Mouse (Mus musculus): ENCODE measurements around the gene Il34. TPM values are rescaled to one million over a fixed set of nuclear protein-coding genes. Genes with fewer than 3 reads are reported as not detected.

Il34 gene
- polyA plus RNA-seq, 1 experiment from 2014 or later, result 4.5 TPM

DNA sequence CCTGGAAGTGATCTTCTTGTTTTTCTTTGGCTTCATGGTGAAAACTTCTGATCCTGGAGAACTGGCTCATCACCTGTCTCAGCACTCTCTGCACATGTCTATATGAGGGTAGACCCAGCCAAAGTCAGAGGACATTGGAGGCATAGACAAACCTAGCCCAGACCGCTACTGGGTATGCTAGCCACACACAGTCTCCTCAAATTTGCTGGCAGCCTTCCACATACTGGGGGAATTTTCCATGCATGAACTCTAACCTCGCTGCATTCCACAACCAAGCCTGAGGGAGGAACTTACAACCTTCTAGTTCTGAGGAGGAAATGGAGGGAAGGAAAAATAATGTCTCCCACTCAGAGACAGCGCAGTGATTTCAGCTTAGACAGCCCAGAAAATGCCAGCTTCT is 31.7 kb downstream of the Il34 start:
- ATAC-seq (ENCODE audit: borderline replicate concordance, extremely low read depth, low FRiP score, low TSS enrichment), result peak; percentile 64; the same call in 1 of the 2 replicates
- Histone ChIP-seq H3K27me3 (no peaks in the 10 kb centered on the region), H3K4me1 (peaks cover 10% of the 10 kb centered on the region), H3K4me2 (no peak overlapping the region), H3K36me3 (no peaks in the 10 kb centered on the region), H3K4me3 (no peak overlapping the region), H3K9me3 (no peaks in the 10 kb centered on the region), H3K27ac (no peak overlapping the region), H3K9ac (no peak overlapping the region)
- WGBS, result 55% methylated on average over 3 of the region's 3 CpGs

DNA sequence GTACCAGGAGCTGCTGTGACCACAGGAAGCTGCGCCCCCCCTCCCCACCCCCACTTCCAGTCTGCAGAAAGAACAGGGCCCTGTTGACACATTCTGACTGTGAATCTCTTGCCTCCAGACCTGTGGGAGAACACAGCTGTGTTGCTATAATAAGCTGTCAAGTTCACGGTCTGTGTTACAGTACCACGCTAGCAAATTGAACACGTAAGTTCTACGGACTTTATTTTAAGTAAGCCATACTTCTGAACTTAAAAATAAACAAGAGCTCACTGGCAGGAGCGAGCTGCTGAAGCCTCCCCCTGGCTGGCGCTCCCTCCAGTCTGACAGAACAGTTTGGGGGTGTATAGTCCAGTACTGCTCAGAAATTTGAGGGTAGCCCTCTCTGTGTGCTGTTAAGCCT is 33.3 kb downstream of the Il34 start:
- 43% methylated on average over 7 of the region's 7 CpGs for WGBS
- Histone ChIP-seq H3K4me1 (peaks cover 10% of the 10 kb centered on the region), H3K4me2 (no peak overlapping the region), H3K27me3 (no peaks in the 10 kb centered on the region), H3K9ac (no peak overlapping the region), H3K4me3 (no peak overlapping the region), H3K27ac (no peak overlapping the region), H3K36me3 (no peaks in the 10 kb centered on the region), H3K9me3 (no peaks in the 10 kb centered on the region)
- ATAC-seq (ENCODE audit: borderline replicate concordance, extremely low read depth, low FRiP score, low TSS enrichment), result no peak

DNA sequence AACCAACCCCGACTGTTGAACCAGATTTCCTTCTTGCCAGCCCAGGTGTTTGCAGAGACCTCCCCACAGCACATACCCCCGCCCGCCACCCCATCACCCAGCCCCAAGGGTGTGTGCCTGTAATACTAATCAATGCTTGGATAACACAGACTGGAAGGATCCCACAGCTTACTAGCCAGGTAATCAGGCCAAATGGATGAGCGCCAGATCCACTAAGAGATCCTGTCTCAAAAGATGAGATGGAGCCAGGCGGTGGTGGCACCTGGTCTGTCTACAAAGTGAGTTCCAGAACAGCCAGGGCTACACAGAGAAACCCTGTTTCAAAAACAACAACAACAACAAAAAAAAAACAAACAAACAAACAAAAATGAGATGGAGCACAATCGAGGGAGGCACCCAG is 38.5 kb downstream of the Il34 start:
- Histone ChIP-seq H3K4me3 (no peak overlapping the region), H3K27ac (no peak overlapping the region), H3K9me3 (no peaks in the 10 kb centered on the region), H3K4me2 (no peak overlapping the region), H3K36me3 (no peaks in the 10 kb centered on the region), H3K9ac (no peak overlapping the region), H3K4me1 (no peaks in the 10 kb centered on the region), H3K27me3 (no peaks in the 10 kb centered on the region)
- 78% methylated on average over 6 of the region's 6 CpGs for WGBS
- no peak for ATAC-seq (ENCODE audit: borderline replicate concordance, extremely low read depth, low FRiP score, low TSS enrichment)

- WGBS, result 83% methylated on average over 3 of the region's 3 CpGs
- no peak overlapping the region for H3K27ac ChIP-seq
- no peaks in the 10 kb centered on the region for H3K27me3 ChIP-seq
- H3K4me3 ChIP-seq, result no peak overlapping the region
- H3K36me3 ChIP-seq, result no peaks in the 10 kb centered on the region
- no peaks in the 10 kb centered on the region for H3K9me3 ChIP-seq
- peaks cover 17% of the 10 kb centered on the region for H3K4me1 ChIP-seq
- H3K4me2 ChIP-seq, result no peak overlapping the region
- no peak overlapping the region for H3K9ac ChIP-seq
- ATAC-seq (ENCODE audit: borderline replicate concordance, extremely low read depth, low FRiP score, low TSS enrichment), result no peak
These were observed 41.1 kb downstream of the Il34 start for GRCm38 (mm10) chr8:110764671-110765070.

DNA sequence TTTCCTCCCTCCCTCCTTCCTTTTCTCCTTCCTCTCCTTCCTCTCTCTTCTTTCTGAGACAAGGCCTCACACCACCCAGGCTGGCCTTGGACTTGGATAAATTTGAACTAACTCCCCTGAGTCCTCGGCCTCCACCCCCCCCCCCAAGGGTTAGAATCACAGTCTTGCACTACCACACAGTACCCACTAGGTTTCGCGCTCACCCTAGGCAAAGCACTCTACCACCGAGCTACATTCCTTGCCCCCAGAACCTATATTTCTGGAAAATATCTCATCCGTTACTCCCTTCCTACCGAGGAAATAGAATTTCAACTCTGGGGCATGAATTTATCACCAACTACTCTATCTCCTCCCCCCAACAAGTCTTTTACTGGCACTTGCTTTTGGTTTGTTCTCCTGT is 43.7 kb downstream of the Il34 start:
- Histone ChIP-seq H3K9ac (no peak overlapping the region), H3K4me1 (peaks cover 17% of the 10 kb centered on the region), H3K4me3 (no peak overlapping the region), H3K36me3 (no peaks in the 10 kb centered on the region), H3K4me2 (no peak overlapping the region), H3K27me3 (no peaks in the 10 kb centered on the region), H3K27ac (no peak overlapping the region), H3K9me3 (no peaks in the 10 kb centered on the region)
- 0 out of 2 replicates have a peak, but pooled peaks have one; percentile 36 for ATAC-seq (ENCODE audit: borderline replicate concordance, extremely low read depth, low FRiP score, low TSS enrichment)
- 55% methylated on average over 6 of the region's 6 CpGs for WGBS

- 32% methylated on average over 5 of the region's 5 CpGs for WGBS
- no peaks in the 10 kb centered on the region for H3K9me3 ChIP-seq
- H3K4me1 ChIP-seq, result peaks cover 17% of the 10 kb centered on the region
- no peak overlapping the region for H3K9ac ChIP-seq
- H3K27me3 ChIP-seq, result no peaks in the 10 kb centered on the region
- no peaks in the 10 kb centered on the region for H3K36me3 ChIP-seq
- peak overlapping the region; percentile 60; the same call in 1 of the 2 replicates for H3K27ac ChIP-seq
- H3K4me2 ChIP-seq, result no peak overlapping the region
- no peak overlapping the region for H3K4me3 ChIP-seq
- peak; percentile 74; the same call in 1 of the 2 replicates for ATAC-seq (ENCODE audit: borderline replicate concordance, extremely low read depth, low FRiP score, low TSS enrichment)
These were observed 44.5 kb downstream of the Il34 start for GRCm38 (mm10) chr8:110761185-110761584.

GRCm38 (mm10) chr8:110760280-110760940 is 45.3 kb downstream of the Il34 start:
- Histone ChIP-seq H3K27ac (peak overlapping the region; percentile 60), H3K27me3 (no peaks in the 10 kb centered on the region), H3K9ac (no peak overlapping the region), H3K4me1 (peaks cover 20% of the 10 kb centered on the region), H3K9me3 (no peaks in the 10 kb centered on the region), H3K4me3 (no peak overlapping the region), H3K4me2 (no peak overlapping the region), H3K36me3 (no peaks in the 10 kb centered on the region)
- ATAC-seq (ENCODE audit: borderline replicate concordance, extremely low read depth, low FRiP score, low TSS enrichment), result 0 out of 2 replicates have a peak, but pooled peaks have one; percentile 7
- 55% methylated on average over 7 of the region's 7 CpGs for WGBS

- H3K27me3 ChIP-seq, result no peaks in the 10 kb centered on the region
- no peak overlapping the region for H3K4me3 ChIP-seq
- no peaks in the 10 kb centered on the region for H3K36me3 ChIP-seq
- no peak overlapping the region for H3K27ac ChIP-seq
- peaks cover 23% of the 10 kb centered on the region for H3K4me1 ChIP-seq
- no peak for ATAC-seq (ENCODE audit: borderline replicate concordance, extremely low read depth, low FRiP score, low TSS enrichment)
- no peaks in the 10 kb centered on the region for H3K9me3 ChIP-seq
- no peak overlapping the region for H3K9ac ChIP-seq
- H3K4me2 ChIP-seq, result no peak overlapping the region
- WGBS, result 74% methylated on average over 5 of the region's 5 CpGs
These were observed 49.5 kb downstream of the Il34 start for GRCm38 (mm10) chr8:110756196-110756595.

DNA sequence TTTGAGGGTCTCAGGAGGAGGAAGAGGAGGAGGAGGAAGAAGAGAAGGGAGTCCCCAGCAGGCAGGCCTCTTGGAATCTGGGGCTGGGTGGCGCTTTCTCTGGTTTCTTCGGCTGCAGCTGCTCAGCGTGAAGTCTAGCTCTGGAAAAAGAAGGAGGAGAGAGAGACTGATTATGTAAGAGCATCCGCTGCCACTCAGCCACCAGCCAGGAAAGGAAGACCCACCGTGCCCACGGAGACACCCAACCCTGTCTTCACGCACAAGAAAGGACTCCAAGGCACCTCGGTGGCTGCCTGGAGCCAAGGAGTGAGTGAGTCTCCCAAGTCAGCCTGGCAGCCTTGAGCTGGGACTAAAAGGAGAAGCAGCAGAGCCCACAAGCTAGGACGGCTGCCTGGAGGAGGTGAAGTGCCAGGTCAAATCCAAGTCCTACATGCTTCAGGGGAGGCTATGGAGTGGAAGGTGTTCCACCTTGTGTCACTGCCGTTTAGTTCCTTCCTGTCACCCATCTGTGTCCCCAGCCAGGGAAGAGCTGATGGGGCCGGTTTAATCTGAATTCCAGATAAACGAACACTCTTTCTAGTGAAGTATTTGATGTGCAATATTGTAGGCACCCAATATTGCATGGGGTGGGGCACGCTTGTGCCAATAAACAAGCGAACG is 50.1 kb downstream of the Il34 start:
- Histone ChIP-seq H3K9me3 (no peaks in the 10 kb centered on the region), H3K4me2 (no peak overlapping the region), H3K36me3 (no peaks in the 10 kb centered on the region), H3K9ac (no peak overlapping the region), H3K27me3 (no peaks in the 10 kb centered on the region), H3K4me1 (peaks cover 18% of the 10 kb centered on the region), H3K27ac (no peak overlapping the region), H3K4me3 (no peak overlapping the region)
- 51% methylated on average over 15 of the region's 15 CpGs for WGBS
- ATAC-seq (ENCODE audit: borderline replicate concordance, extremely low read depth, low FRiP score, low TSS enrichment), result no peak

DNA sequence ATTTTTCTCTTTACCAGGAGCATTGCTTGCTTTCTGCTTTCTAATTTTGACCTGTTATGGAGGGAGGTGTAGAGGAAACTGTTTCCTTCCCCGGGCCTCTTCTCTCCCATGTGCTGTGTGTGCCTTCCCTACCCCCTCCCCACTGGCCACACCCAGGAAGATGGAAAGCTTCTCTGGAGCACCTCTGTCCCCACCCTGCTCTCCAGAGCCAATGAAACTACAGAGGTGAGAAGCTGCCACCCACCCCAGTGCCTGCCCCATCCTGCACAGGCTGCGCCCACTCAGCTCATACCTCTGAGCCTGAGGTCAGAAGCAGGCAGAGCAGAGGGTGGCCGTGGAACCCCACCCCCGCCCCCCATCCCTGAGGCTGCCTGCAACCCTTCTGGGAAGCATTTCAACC is 51.0 kb downstream of the Il34 start:
- Histone ChIP-seq H3K4me3 (no peak overlapping the region), H3K9me3 (no peaks in the 10 kb centered on the region), H3K4me2 (no peak overlapping the region), H3K4me1 (peaks cover 12% of the 10 kb centered on the region; the same call in 1 of the 2 replicates), H3K27ac (no peak overlapping the region), H3K36me3 (no peaks in the 10 kb centered on the region), H3K9ac (no peak overlapping the region), H3K27me3 (no peaks in the 10 kb centered on the region)
- 36% methylated on average over 4 of the region's 4 CpGs for WGBS
- no peak; the same call in 1 of the 2 replicates for ATAC-seq (ENCODE audit: borderline replicate concordance, extremely low read depth, low FRiP score, low TSS enrichment)

- 80% methylated on average over 5 of the region's 5 CpGs for WGBS
- H3K4me1 ChIP-seq, result peaks cover 12% of the 10 kb centered on the region; the same call in 1 of the 2 replicates
- no peaks in the 10 kb centered on the region for H3K36me3 ChIP-seq
These were observed 54.2 kb downstream of the Il34 start for GRCm38 (mm10) chr8:110751490-110751889.

DNA sequence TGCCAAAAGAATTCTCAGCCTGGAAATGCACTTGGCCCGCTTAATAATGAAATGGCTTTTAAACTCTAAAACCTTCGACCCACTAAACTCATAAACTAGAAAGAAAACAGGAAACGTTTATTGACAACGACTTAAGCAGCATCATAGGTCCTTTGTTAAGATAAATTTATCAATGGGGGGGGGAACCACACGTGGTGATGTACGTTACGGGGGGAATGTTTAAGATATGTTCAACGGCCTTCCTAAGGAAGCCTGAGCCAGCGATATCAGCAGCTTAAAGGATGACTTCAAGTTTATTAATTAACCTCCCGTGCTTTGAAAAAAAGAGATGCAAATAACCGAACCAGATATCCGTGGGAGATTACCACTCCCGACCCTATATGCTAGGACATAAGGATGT is 55.5 kb downstream of the Il34 start:
- no peak overlapping the region for H3K4me2 ChIP-seq
- no peaks in the 10 kb centered on the region for H3K27me3 ChIP-seq
- ATAC-seq (ENCODE audit: borderline replicate concordance, extremely low read depth, low FRiP score, low TSS enrichment), result no peak
- H3K4me3 ChIP-seq, result no peak overlapping the region
- H3K27ac ChIP-seq, result no peak overlapping the region
- H3K9me3 ChIP-seq, result no peaks in the 10 kb centered on the region
- no peak overlapping the region for H3K9ac ChIP-seq
- WGBS, result 36% methylated on average over 13 of the region's 13 CpGs
- H3K4me1 ChIP-seq, result peaks cover 9% of the 10 kb centered on the region; the same call in 1 of the 2 replicates
- H3K36me3 ChIP-seq, result no peaks in the 10 kb centered on the region

More at GRCm38 (mm10) chr8:110751490-110751889, 54.2 kb downstream of the Il34 start:
- H3K9me3 ChIP-seq, result no peaks in the 10 kb centered on the region
- no peak overlapping the region for H3K4me2 ChIP-seq
- no peak overlapping the region for H3K27ac ChIP-seq
- no peak overlapping the region for H3K4me3 ChIP-seq
- H3K9ac ChIP-seq, result no peak overlapping the region
- no peaks in the 10 kb centered on the region for H3K27me3 ChIP-seq
- ATAC-seq (ENCODE audit: borderline replicate concordance, extremely low read depth, low FRiP score, low TSS enrichment), result no peak
